Mouse (Mus musculus): ENCODE results near the gene Fbxo10. TPM values are rescaled to one million over a fixed set of nuclear protein-coding genes. Genes with fewer than 3 reads are reported as not detected.
"Not testable (repeated sequence)": the region's sequence is repeated elsewhere in the genome, so short reads cannot be mapped to it uniquely, and the experiment has no call there.

The Fbxo10 gene
- total and polyA plus RNA-seq, 2 experiments, result 0.65 to 1.2 TPM

GRCm38 (mm10) chr4:45055451-45055850 is 29.0 kb downstream of the Fbxo10 start:
- Histone ChIP-seq H3K27ac (replicated peaks; ENCODE audit: insufficient read depth, low read depth, low read length) (no peak overlapping the region), H3K4me3 (ENCODE audit: insufficient read depth, low read depth, low read length) (no peak overlapping the region), H3K36me3 (ENCODE audit: control insufficient read depth, insufficient read depth, low read length) (no peaks in the 10 kb centered on the region), H3K9ac (ENCODE audit: low read depth, low read length) (no peak overlapping the region), H3K4me1 (ENCODE audit: control insufficient read depth, insufficient read depth, low read length) (no peaks in the 10 kb centered on the region), H3K79me2 (ENCODE audit: control insufficient read depth, insufficient read depth, low read length) (no peaks in the 10 kb centered on the region), H3K27me3 (ENCODE audit: control insufficient read depth, insufficient read depth, low read length) (no peaks in the 10 kb centered on the region)
- no peak for DNase-seq (ENCODE audit: extremely low read depth, low read depth, low spot score)
- WGBS, result 80% methylated on average over 8 of the region's 8 CpGs
- TF ChIP-seq POLR2A (IDR thresholded peaks at IDR 0.05; ENCODE audit: extremely low read depth, insufficient read depth, low read length) (no peak), CTCF (IDR thresholded peaks at IDR 0.05; ENCODE audit: low read depth, low read length) (no peak)

- DNase-seq (ENCODE audit: extremely low read depth, low read depth, low spot score), result no peak
- no peaks in the 10 kb centered on the region for H3K79me2 ChIP-seq (ENCODE audit: control insufficient read depth, insufficient read depth, low read length)
- H3K4me1 ChIP-seq (ENCODE audit: control insufficient read depth, insufficient read depth, low read length), result no peaks in the 10 kb centered on the region
- no peak overlapping the region for H3K27ac ChIP-seq (replicated peaks; ENCODE audit: insufficient read depth, low read depth, low read length)
- no peak overlapping the region for H3K9ac ChIP-seq (ENCODE audit: low read depth, low read length)
- TF ChIP-seq CTCF (IDR thresholded peaks at IDR 0.05; ENCODE audit: low read depth, low read length), result no peak
- TF ChIP-seq POLR2A (IDR thresholded peaks at IDR 0.05; ENCODE audit: extremely low read depth, insufficient read depth, low read length), result no peak
- WGBS, result 58% methylated on average over 3 of the region's 3 CpGs
- no peak overlapping the region for H3K4me3 ChIP-seq (ENCODE audit: insufficient read depth, low read depth, low read length)
- no peaks in the 10 kb centered on the region for H3K36me3 ChIP-seq (ENCODE audit: control insufficient read depth, insufficient read depth, low read length)
- H3K27me3 ChIP-seq (ENCODE audit: control insufficient read depth, insufficient read depth, low read length), result no peaks in the 10 kb centered on the region
Measured at GRCm38 (mm10) chr4:45054862-45055261, 29.5 kb downstream of the Fbxo10 start.

GRCm38 (mm10) chr4:45047956-45048355 is 36.4 kb downstream of the Fbxo10 start:
- no peak overlapping the region for H3K27ac ChIP-seq (replicated peaks; ENCODE audit: insufficient read depth, low read depth, low read length)
- no peak for DNase-seq (ENCODE audit: extremely low read depth, low read depth, low spot score)
- H3K4me1 ChIP-seq (ENCODE audit: control insufficient read depth, insufficient read depth, low read length), result no peaks in the 10 kb centered on the region
- TF ChIP-seq POLR2A (IDR thresholded peaks at IDR 0.05; ENCODE audit: extremely low read depth, insufficient read depth, low read length) (no peak), CTCF (IDR thresholded peaks at IDR 0.05; ENCODE audit: low read depth, low read length) (no peak)
- H3K36me3 ChIP-seq (ENCODE audit: control insufficient read depth, insufficient read depth, low read length), result no peaks in the 10 kb centered on the region
- H3K79me2 ChIP-seq (ENCODE audit: control insufficient read depth, insufficient read depth, low read length), result no peaks in the 10 kb centered on the region
- no peaks in the 10 kb centered on the region for H3K27me3 ChIP-seq (ENCODE audit: control insufficient read depth, insufficient read depth, low read length)
- no peak overlapping the region for H3K9ac ChIP-seq (ENCODE audit: low read depth, low read length)
- H3K4me3 ChIP-seq (ENCODE audit: insufficient read depth, low read depth, low read length), result no peak overlapping the region
- 83% methylated on average over 9 of the region's 9 CpGs for WGBS

- H3K36me3 ChIP-seq (ENCODE audit: control insufficient read depth, insufficient read depth, low read length), result no peaks in the 10 kb centered on the region
- WGBS, result 82% methylated on average over 9 of the region's 9 CpGs
- no peak overlapping the region for H3K4me3 ChIP-seq (ENCODE audit: insufficient read depth, low read depth, low read length)
- H3K4me1 ChIP-seq (ENCODE audit: control insufficient read depth, insufficient read depth, low read length), result no peaks in the 10 kb centered on the region
- no peak overlapping the region for H3K9ac ChIP-seq (ENCODE audit: low read depth, low read length)
- H3K79me2 ChIP-seq (ENCODE audit: control insufficient read depth, insufficient read depth, low read length), result no peaks in the 10 kb centered on the region
- no peak for TF ChIP-seq POLR2A (IDR thresholded peaks at IDR 0.05; ENCODE audit: extremely low read depth, insufficient read depth, low read length)
- no peak for TF ChIP-seq CTCF (IDR thresholded peaks at IDR 0.05; ENCODE audit: low read depth, low read length)
- H3K27ac ChIP-seq (replicated peaks; ENCODE audit: insufficient read depth, low read depth, low read length), result no peak overlapping the region
- no peaks in the 10 kb centered on the region for H3K27me3 ChIP-seq (ENCODE audit: control insufficient read depth, insufficient read depth, low read length)
- DNase-seq (ENCODE audit: extremely low read depth, low read depth, low spot score), result no peak
Measured at GRCm38 (mm10) chr4:45047286-45047887, 37.0 kb downstream of the Fbxo10 start.

GRCm38 (mm10) chr4:45046679-45047078 is 37.7 kb downstream of the Fbxo10 start:
- Histone ChIP-seq H3K36me3 (ENCODE audit: control insufficient read depth, insufficient read depth, low read length) (no peaks in the 10 kb centered on the region), H3K27ac (replicated peaks; ENCODE audit: insufficient read depth, low read depth, low read length) (no peak overlapping the region), H3K27me3 (ENCODE audit: control insufficient read depth, insufficient read depth, low read length) (no peaks in the 10 kb centered on the region), H3K4me1 (ENCODE audit: control insufficient read depth, insufficient read depth, low read length) (no peaks in the 10 kb centered on the region), H3K4me3 (ENCODE audit: insufficient read depth, low read depth, low read length) (no peak overlapping the region), H3K79me2 (ENCODE audit: control insufficient read depth, insufficient read depth, low read length) (no peaks in the 10 kb centered on the region), H3K9ac (ENCODE audit: low read depth, low read length) (no peak overlapping the region)
- no peak for DNase-seq (ENCODE audit: extremely low read depth, low read depth, low spot score)
- TF ChIP-seq POLR2A (IDR thresholded peaks at IDR 0.05; ENCODE audit: extremely low read depth, insufficient read depth, low read length) (no peak), CTCF (IDR thresholded peaks at IDR 0.05; ENCODE audit: low read depth, low read length) (no peak)
- WGBS, result 95% methylated on average over 5 of the region's 5 CpGs

- no peaks in the 10 kb centered on the region for H3K4me1 ChIP-seq (ENCODE audit: control insufficient read depth, insufficient read depth, low read length)
- TF ChIP-seq CTCF (IDR thresholded peaks at IDR 0.05; ENCODE audit: low read depth, low read length), result no peak
- no peak for TF ChIP-seq POLR2A (IDR thresholded peaks at IDR 0.05; ENCODE audit: extremely low read depth, insufficient read depth, low read length)
- no peak for DNase-seq (ENCODE audit: extremely low read depth, low read depth, low spot score)
- H3K4me3 ChIP-seq (ENCODE audit: insufficient read depth, low read depth, low read length), result no peak overlapping the region
- no peaks in the 10 kb centered on the region for H3K79me2 ChIP-seq (ENCODE audit: control insufficient read depth, insufficient read depth, low read length)
- WGBS, result 79% methylated on average over 7 of the region's 7 CpGs
- no peak overlapping the region for H3K9ac ChIP-seq (ENCODE audit: low read depth, low read length)
- no peaks in the 10 kb centered on the region for H3K36me3 ChIP-seq (ENCODE audit: control insufficient read depth, insufficient read depth, low read length)
- H3K27ac ChIP-seq (replicated peaks; ENCODE audit: insufficient read depth, low read depth, low read length), result no peak overlapping the region
- H3K27me3 ChIP-seq (ENCODE audit: control insufficient read depth, insufficient read depth, low read length), result no peaks in the 10 kb centered on the region
Measured at GRCm38 (mm10) chr4:45040795-45041194, 43.6 kb downstream of the Fbxo10 start.

- not testable (repeated sequence) for H3K79me2 ChIP-seq (ENCODE audit: control insufficient read depth, insufficient read depth, low read length); H3K27me3 ChIP-seq (ENCODE audit: control insufficient read depth, insufficient read depth, low read length); H3K9ac ChIP-seq (ENCODE audit: low read depth, low read length); H3K36me3 ChIP-seq (ENCODE audit: control insufficient read depth, insufficient read depth, low read length); DNase-seq (ENCODE audit: extremely low read depth, low read depth, low spot score); H3K4me3 ChIP-seq (ENCODE audit: insufficient read depth, low read depth, low read length); H3K4me1 ChIP-seq (ENCODE audit: control insufficient read depth, insufficient read depth, low read length); H3K27ac ChIP-seq (replicated peaks; ENCODE audit: insufficient read depth, low read depth, low read length)
- 89% methylated on average over 7 of the region's 7 CpGs for WGBS
Measured at GRCm38 (mm10) chr4:45039546-45039945, 44.9 kb downstream of the Fbxo10 start.

Measured in liver, adult 2 months (tissue).